Mouse (Mus musculus) embryonic facial prominence, embryonic 10.5 days (tissue): ENCODE measurements around the gene Glb1l2. TPM values are rescaled to one million over a fixed set of nuclear protein-coding genes. Genes with fewer than 3 reads are reported as not detected.

Experiments
- DNase-seq: peaks from one replicate; pipeline ENCODE4 v3.0.0-alpha.2; 2017; ENCODE audit warnings: low spot score
- H3K27ac ChIP-seq: fragments of 300-500 bp; sonication (generic); replicated peaks from 2 replicates; pipeline ENCODE4 v1.5.1; 2016; ENCODE audit warnings: mild to moderate bottlenecking
- H3K27me3 ChIP-seq: fragments of 300-500 bp; sonication (generic); replicated peaks from 2 replicates; pipeline ENCODE4 v1.6.1; 2016; ENCODE audit warnings: low read depth, mild to moderate bottlenecking; ENCODE audit not compliant: poor library complexity, severe bottlenecking
- H3K36me3 ChIP-seq: fragments of 300-500 bp; sonication (generic); replicated peaks from 2 replicates; pipeline ENCODE4 v1.6.1; 2016; ENCODE audit warnings: mild to moderate bottlenecking, moderate library complexity
- H3K4me1 ChIP-seq: fragments of 300-500 bp; sonication (generic); 2 replicates; pipeline ENCODE4 v1.6.1; 2016
- H3K4me3 ChIP-seq: fragments of 300-500 bp; sonication (generic); 2 replicates; pipeline ENCODE4 v1.5.1; 2016; ENCODE audit warnings: mild to moderate bottlenecking, moderate library complexity
- H3K9me3 ChIP-seq: fragments of 300-500 bp; sonication (generic); 2 replicates; pipeline ENCODE4 v1.6.1; 2016; ENCODE audit warnings: mild to moderate bottlenecking
- WGBS: fragments of 180-500 bp; shearing (Covaris S2); methylation state at CpG from one replicate; pipeline ENCODE4 v1.1.7; 2016; 5-methylcytosine and 5-hydroxymethylcytosine counted together
- polyA plus RNA-seq: library from polyadenylated mRNA; unstranded; fragments of >200 nt; fragmentation: Nextera tagmentation; extraction: Ambion mirVana; gene quantifications from 2 replicates; pipeline ENCODE4 v1.2.1, GENCODE M21; 2016

Glb1l2 gene
- polyA plus RNA-seq, result 4.5 and 4.6 TPM in 2 replicates

DNA sequence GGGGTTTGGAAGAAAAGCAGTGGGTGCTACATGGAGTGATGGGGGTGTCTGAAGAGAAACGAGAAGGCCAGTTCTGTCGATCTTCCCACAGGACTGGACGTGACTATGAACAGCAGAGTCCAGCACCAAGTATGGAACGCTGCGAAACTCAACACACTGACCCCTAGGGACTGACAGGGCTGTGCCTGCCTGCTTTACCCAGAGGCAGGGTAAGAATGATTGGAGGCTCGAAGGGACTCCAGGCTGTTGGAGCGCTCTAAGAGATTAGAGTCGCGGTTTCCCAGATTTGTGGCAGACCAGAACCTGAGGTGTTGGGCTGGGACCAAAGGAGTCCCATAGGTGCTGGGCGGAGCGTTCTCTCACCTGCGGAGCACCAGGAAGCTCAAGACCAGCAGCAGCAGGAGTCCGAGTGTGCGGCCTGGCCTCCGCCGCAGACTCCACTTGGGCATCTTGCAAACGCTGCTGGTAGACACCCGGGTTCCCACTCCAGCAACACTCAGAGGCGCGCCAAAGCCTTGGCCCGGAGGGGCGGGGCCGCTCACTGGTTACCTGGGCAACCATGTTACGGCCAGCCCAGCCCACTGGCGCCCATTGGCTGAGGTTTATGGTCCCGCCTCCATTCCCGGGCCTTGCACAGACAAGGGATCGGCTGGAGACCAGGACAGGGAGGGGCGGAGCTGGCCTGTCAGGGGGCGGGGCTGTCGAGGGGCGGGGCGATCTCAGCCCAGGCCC lies at the start of gene Glb1l2:
Gene Glb1l2 (minus strand): TSS at position 534 of the 732 bp plus-strand sequence.
- 0 out of 2 replicates have a peak, but pooled peaks cover 8% of the 10 kb centered on the region for H3K4me1 ChIP-seq
- DNase-seq, result peak; percentile 98
- H3K4me3 ChIP-seq, result peak within 1 kb of the TSS; percentile 66
- 2% methylated on average over 33 of the region's 33 CpGs for whole genome bisulfite sequencing
- H3K27ac ChIP-seq, result peak within 1 kb of the TSS; percentile 79
- no peaks in the 10 kb centered on the region for H3K9me3 ChIP-seq
- H3K36me3 ChIP-seq, result no peaks in the 10 kb centered on the region
- H3K27me3 ChIP-seq, result no peaks in the 10 kb centered on the region

DNA sequence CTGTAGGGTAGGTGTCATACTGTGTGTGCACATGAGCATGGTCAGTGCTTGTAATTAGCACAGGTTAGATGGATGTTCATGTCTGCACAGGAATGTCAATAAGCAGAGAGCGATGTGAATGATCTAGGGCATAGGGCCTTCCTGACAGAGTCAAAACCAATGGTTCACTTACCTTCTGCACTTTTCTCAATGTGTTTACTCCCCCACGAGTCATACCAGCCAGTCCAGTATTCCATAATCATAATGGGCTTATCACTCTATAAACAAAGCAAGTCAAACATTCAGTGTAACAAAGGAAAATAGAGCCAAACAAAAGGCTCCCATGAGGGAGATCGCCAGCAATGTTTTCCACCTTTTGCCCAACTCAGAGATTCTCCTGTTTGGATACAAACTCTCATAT lies 24.8 kb upstream of the Glb1l2 start:
- DNase-seq, result no peak
- no peaks in the 10 kb centered on the region for H3K36me3 ChIP-seq
- 88% methylated on average over 3 of the region's 3 CpGs for WGBS
- H3K4me1 ChIP-seq, result no peaks in the 10 kb centered on the region
- no peak overlapping the region for H3K4me3 ChIP-seq
- H3K9me3 ChIP-seq, result no peaks in the 10 kb centered on the region
- no peak overlapping the region for H3K27ac ChIP-seq
- H3K27me3 ChIP-seq, result no peaks in the 10 kb centered on the region

DNA sequence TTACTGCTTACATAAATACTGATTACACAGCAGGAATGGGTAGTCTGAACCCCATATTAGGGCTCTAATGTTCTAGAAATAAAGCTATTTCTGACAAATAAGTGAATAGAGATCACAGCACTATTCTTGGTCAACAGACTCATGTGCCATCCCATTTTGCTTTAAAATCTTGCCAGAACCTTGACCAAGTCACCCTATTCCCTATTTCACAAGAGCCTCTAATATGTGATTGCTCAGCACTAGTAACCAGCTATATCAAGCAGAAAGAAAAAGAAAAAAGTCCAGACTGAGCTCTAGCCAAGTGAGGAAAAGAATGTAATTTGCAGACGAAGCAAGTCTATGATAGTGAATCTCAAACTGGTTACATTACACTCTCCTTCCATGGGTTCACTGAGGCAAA lies 13.7 kb upstream of the Glb1l2 start:
- Histone ChIP-seq H3K4me3 (no peak overlapping the region), H3K27me3 (no peaks in the 10 kb centered on the region), H3K36me3 (no peaks in the 10 kb centered on the region), H3K9me3 (no peaks in the 10 kb centered on the region), H3K4me1 (no peaks in the 10 kb centered on the region), H3K27ac (no peak overlapping the region)
- WGBS, result 88% methylated on average over 1 of the region's 1 CpGs
- DNase-seq, result no peak

DNA sequence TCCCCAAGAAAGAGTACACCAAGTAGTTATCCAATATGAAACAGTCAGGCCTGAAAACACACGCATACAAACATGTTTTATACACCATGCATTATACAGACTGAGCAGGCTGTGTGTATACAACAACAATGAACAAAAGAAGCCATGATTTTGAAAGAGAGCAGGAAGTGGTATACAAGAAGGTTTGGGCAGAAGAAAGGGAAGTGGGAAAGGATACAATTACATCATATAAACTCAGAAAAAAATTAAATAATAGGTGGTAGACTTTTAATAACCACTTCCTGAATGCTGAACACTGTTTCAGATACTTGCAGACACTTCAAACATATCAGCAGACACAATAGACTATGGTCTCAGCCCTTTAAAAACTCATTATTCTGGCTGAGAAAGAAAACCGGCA lies 2.5 kb upstream of the Glb1l2 start:
- H3K9me3 ChIP-seq, result no peaks in the 10 kb centered on the region
- 79% methylated on average over 2 of the region's 2 CpGs for WGBS
- no peak for DNase-seq
- no peaks in the 10 kb centered on the region for H3K36me3 ChIP-seq
- 0 out of 2 replicates have a peak, but pooled peaks cover 8% of the 10 kb centered on the region for H3K4me1 ChIP-seq
- no peak overlapping the region for H3K27ac ChIP-seq
- H3K27me3 ChIP-seq, result no peaks in the 10 kb centered on the region
- no peak overlapping the region for H3K4me3 ChIP-seq

DNA sequence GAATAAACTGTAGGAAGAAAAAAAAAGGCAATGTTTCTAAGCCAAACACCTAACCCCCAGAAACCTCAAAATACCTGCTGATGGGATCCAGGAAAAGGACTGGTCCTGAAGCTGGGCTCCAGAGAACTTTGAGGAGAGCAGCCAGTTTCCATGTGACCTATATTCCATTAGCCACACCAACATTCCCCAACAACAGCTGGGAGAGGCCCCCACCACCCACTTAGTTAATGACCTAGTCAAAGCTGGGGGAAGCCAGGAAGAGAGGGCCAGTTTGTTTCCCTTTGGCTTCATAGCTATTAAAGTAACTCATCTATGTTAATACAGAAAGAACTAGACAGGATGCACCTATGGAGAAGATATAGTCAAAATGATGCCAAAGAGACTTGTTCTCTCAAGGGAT lies 1.9 kb downstream of the Glb1l2 start:
- no peaks in the 10 kb centered on the region for H3K9me3 ChIP-seq
- 0 out of 2 replicates have a peak, but pooled peaks cover 8% of the 10 kb centered on the region for H3K4me1 ChIP-seq
- H3K27ac ChIP-seq, result no peak overlapping the region
- DNase-seq, result no peak
- no peak overlapping the region for H3K4me3 ChIP-seq
- H3K36me3 ChIP-seq, result no peaks in the 10 kb centered on the region
- no peaks in the 10 kb centered on the region for H3K27me3 ChIP-seq

DNA sequence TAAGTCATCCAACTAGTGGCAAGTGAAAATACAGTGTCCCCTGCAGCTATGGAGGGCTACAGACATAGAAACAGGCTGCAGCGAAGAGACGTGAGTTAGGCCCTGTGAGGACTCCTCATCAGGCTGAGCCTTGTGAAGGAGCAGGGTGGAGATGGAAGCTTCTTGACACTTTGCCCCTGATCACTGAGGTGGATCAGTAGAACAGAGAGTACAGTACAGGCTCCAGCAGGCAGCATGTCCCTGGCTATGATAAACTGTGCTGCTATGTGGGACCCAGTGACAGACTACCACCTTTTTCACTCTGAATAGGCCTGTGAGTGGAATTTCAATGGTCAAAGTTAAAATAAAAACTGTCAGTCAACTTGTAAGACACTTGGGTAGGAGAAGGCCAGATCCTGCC lies 5.9 kb downstream of the Glb1l2 start:
- 89% methylated on average over 2 of the region's 2 CpGs for WGBS
- H3K4me1 ChIP-seq, result 0 out of 2 replicates have a peak, but pooled peaks cover 3% of the 10 kb centered on the region

DNA sequence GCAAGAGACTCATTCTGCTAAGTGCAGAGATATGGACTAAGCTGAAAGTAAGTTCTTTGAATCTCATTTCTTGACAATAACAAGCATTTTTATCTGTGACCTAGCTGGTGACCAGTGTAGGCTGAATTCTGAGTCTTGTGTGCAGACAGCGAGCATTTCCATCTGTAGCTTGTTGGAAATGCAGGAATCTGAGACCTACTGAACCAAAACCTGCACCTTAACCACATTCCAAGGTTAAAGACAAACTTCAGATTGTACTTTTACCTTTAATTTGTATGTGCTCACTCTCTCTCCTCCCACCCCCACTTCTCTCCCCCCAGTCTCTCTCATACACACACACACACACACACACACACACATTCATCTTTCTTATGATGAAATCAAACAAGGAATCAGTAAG lies 7.5 kb downstream of the Glb1l2 start:
- no peaks in the 10 kb centered on the region for H3K9me3 ChIP-seq
- 78% methylated on average over 1 of the region's 1 CpGs for WGBS

More for the DNA sequence above, 5.9 kb downstream of the Glb1l2 start:
- Histone ChIP-seq H3K27ac (no peak overlapping the region), H3K9me3 (no peaks in the 10 kb centered on the region), H3K27me3 (no peaks in the 10 kb centered on the region), H3K4me3 (no peak overlapping the region), H3K36me3 (no peaks in the 10 kb centered on the region)
- no peak for DNase-seq

DNA sequence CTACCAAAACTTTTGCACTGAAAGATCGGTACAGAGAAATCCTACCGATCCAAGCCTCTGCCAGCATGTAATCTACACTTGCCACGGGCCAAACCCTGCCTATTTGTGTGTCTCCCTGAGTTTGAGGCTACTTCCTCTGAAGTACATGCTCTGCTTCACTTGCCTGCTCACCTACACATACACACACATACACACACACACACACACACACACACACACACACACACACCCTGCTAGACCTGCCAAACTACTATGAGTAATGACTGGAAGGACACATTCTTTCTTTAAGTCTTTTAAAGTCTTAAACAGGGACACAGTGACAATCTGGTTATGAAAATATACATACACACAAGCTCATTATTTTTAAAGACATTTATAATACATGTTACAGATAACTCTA lies 8.1 kb downstream of the Glb1l2 start:
- no peak for DNase-seq
- no peak overlapping the region for H3K4me3 ChIP-seq
- no peaks in the 10 kb centered on the region for H3K9me3 ChIP-seq
- 84% methylated on average over 3 of the region's 3 CpGs for WGBS
- H3K36me3 ChIP-seq, result no peaks in the 10 kb centered on the region
- H3K27ac ChIP-seq, result no peak overlapping the region
- H3K4me1 ChIP-seq, result no peaks in the 10 kb centered on the region
- no peaks in the 10 kb centered on the region for H3K27me3 ChIP-seq

More for the DNA sequence above, 7.5 kb downstream of the Glb1l2 start:
- H3K27me3 ChIP-seq, result no peaks in the 10 kb centered on the region
- no peak overlapping the region for H3K27ac ChIP-seq
- H3K4me1 ChIP-seq, result no peaks in the 10 kb centered on the region
- no peaks in the 10 kb centered on the region for H3K36me3 ChIP-seq
- DNase-seq, result no peak
- H3K4me3 ChIP-seq, result no peak overlapping the region

DNA sequence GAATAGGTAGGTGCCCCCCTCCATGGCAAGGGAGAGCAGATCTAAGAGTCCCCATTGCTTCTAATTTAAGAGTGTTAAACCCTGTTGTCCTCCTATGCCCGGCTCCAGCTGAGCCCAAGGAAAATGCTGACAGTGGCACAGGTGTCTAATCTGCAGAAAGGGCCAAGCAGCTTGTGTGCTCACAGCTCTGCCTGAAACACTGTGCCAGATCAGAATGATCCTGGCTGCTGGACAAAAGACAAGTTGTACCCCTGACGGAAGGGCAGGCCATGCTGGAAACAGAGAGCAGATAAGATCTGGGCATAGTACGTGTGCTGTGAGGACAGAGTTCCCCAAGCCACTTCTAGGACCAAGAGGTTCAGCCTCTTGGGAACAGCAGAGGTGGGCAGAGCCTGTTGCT lies 13.4 kb downstream of the Glb1l2 start:
- no peak overlapping the region for H3K27ac ChIP-seq
- no peaks in the 10 kb centered on the region for H3K36me3 ChIP-seq
- no peaks in the 10 kb centered on the region for H3K4me1 ChIP-seq
- no peaks in the 10 kb centered on the region for H3K27me3 ChIP-seq
- no peak overlapping the region for H3K4me3 ChIP-seq
- no peaks in the 10 kb centered on the region for H3K9me3 ChIP-seq
- DNase-seq, result no peak
- WGBS, result 75% methylated on average over 3 of the region's 3 CpGs

DNA sequence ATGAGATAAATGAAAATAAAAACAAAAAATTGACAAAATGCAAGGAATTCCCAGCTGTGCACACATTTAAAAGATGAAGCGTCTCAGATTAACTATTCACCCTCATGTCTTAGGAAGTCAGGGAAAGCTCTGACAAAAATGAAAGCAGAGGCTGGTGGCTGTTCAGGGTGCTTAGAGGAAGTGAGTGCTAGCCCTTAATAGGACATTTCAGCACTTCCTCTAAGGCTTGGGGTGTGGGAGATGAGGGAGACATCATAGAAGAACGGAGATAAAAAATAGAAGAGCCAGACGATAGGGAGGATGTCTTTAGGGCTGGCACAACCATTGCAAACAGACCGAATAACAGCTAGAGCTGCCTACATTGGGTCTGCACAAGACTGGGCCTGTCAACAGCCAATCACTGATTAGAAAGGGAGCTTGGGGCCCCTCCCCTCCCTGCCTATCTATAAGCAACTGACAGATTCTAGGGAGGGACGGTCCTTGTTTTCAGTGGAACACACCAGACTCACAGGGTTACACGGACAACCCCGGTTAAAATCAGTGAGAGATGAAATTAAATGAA lies 22.8 kb downstream of the Glb1l2 start:
- Histone ChIP-seq H3K4me3 (no peak overlapping the region), H3K27me3 (no peaks in the 10 kb centered on the region), H3K27ac (no peak overlapping the region), H3K4me1 (no peaks in the 10 kb centered on the region), H3K36me3 (no peaks in the 10 kb centered on the region), H3K9me3 (no peaks in the 10 kb centered on the region)
- DNase-seq, result no peak
- WGBS, result 65% methylated on average over 7 of the region's 7 CpGs

DNA sequence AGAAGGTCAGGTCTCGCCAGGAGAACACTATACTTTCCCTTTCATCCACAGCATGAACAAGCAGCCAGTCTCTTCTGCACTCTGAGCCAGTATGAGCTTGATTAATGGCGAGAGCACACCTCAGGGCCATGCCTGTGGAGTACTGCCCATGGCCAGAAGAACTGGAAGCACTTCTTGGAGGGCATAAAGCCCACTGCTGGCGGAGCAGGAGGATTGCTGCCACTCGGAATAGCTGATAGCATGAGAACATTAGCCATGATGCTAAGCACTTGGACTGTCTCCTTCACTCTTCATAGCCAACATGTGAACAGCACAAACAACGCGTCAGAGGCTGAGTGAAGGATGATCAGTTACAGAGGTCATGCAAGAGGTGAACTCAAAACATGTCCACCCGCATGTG lies 27.8 kb downstream of the Glb1l2 start:
- Histone ChIP-seq H3K27me3 (no peaks in the 10 kb centered on the region), H3K36me3 (no peaks in the 10 kb centered on the region), H3K4me3 (no peak overlapping the region), H3K27ac (no peak overlapping the region), H3K9me3 (no peaks in the 10 kb centered on the region), H3K4me1 (no peaks in the 10 kb centered on the region)
- no peak for DNase-seq
- WGBS, result 88% methylated on average over 7 of the region's 7 CpGs

DNA sequence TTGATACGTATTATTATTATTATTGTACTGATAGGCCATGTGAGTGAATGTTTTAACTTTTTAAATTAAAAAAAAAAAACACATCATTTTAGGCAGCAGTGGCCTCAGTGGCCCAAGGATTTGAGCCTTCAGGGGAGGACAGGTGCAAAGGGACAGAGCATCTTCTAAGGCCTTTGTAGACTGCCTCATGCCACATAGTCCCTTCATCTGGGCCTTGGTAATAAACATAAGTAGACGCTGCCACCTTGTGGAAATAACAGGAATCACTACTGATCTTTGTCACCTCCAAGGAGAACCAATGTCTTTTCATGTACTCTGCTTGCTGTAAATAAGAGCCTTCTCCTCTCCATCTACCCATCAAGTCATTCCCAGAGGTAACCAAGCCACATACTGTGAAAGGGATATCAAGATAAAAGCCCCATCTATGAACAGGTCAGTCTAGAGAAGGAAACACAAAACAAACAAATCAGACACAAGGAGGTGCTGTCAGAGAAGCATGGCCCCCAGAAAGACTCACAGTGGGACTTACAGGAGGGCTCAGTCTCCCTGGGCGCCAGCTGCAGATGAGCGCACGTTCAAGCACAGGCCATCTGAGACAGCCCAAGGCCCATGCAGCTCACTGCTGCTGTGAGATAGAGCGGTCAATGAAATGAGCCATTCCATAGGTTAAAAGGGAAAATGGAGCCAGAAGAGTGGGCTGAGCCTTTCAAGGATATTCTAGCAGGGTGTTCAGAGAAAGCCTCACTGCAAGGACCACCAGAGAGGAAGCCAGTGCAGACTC lies 30.0 kb downstream of the Glb1l2 start:
- no peaks in the 10 kb centered on the region for H3K27me3 ChIP-seq
- no peak overlapping the region for H3K27ac ChIP-seq
- H3K9me3 ChIP-seq, result no peaks in the 10 kb centered on the region
- WGBS, result 62% methylated on average over 6 of the region's 6 CpGs
- peak; percentile 26 for DNase-seq
- no peaks in the 10 kb centered on the region for H3K4me1 ChIP-seq
- H3K36me3 ChIP-seq, result no peaks in the 10 kb centered on the region
- H3K4me3 ChIP-seq, result no peak overlapping the region

DNA sequence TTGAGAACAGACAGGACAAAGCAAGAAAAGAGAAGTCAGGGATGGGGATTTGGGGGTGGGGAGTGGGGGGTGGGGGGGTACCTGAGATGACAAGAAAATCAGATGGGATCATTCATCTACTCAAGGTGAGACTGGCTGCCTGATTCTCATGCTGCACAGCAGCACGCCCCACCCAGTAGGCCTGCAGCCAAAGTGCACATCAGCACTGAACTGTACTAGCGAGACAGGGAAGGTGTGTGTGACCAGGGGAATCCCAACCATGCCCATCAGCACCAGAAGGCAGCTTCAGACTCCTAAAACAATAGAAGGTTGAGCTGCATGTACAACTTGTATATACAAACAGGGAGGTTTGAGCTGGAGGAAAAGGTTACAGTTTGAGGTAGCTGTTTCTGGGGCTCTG lies 30.6 kb downstream of the Glb1l2 start:
- Histone ChIP-seq H3K27ac (no peak overlapping the region), H3K4me1 (no peaks in the 10 kb centered on the region), H3K36me3 (no peaks in the 10 kb centered on the region), H3K27me3 (no peaks in the 10 kb centered on the region), H3K4me3 (no peak overlapping the region), H3K9me3 (no peaks in the 10 kb centered on the region)
- 83% methylated on average over 2 of the region's 2 CpGs for WGBS
- DNase-seq, result no peak
